Mouse (Mus musculus) left cerebral cortex, postnatal 10 days (tissue): ENCODE results near the gene Ankrd7. TPM values are rescaled to one million over a fixed set of nuclear protein-coding genes. Genes with fewer than 3 reads are reported as not detected.

ENCODE experiments used
- total RNA-seq, 2 experiments: library from RNA; stranded (reverse); gene quantifications; 2 replicates each; pipeline ENCODE4 v1.2.3; 2021

Gene Ankrd7
- total RNA-seq, 2 experiments from 2014 or later, result 0.39 TPM; not detected in 1

Other genes with a start within 250 kb of the Ankrd7 start
- gene Lsm8, start 17.7 kb upstream of the Ankrd7 start, total RNA-seq, result 10 to 100 TPM; 34.1 to 36.4 TPM